Mouse (Mus musculus) thymus, postnatal 36 days (tissue): Measurements from ENCODE around the gene Wt1.

Source experiments
- DNase-seq, 2 experiments: peaks; one replicate each; pipeline ENCODE4 v3.0.0; 2022; ENCODE audit warnings: mixed read lengths in 2 of 2

The Wt1 gene

DNA sequence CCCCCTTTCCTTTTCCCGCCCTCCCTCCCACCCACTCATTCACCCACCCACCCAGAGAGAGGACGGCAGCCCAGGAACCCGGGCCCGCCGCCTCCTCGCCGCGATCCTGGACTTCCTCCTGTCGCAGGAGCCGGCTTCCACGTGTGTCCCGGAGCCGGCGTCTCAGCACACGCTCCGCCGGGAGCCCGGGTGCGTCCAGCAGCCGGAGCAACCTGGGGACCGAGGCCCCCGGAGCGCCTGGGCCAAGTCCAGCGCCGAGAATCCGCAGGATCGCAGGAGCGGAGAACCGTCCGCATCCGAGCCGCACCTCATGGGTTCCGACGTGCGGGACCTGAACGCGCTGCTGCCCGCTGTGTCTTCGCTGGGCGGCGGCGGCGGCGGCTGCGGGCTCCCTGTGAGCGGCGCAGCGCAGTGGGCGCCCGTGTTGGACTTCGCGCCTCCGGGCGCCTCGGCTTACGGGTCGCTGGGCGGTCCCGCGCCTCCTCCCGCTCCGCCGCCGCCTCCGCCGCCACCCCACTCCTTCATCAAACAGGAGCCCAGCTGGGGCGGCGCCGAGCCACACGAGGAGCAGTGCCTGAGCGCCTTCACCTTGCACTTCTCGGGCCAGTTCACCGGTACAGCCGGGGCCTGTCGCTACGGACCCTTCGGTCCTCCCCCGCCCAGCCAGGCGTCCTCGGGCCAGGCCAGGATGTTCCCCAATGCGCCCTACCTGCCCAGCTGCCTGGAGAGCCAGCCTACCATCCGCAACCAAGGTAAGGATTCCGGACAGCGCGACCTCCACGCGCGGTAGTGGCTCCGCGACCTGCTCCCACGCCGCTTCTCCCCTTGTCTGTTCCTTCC is 582 bp downstream of the Wt1 start:
- no peak for DNase-seq

- DNase-seq = no peak
Observed at GRCm38 (mm10) chr2:105127531-105128480, 1.5 kb downstream of the Wt1 start.

- DNase-seq = no peak
Observed at GRCm38 (mm10) chr2:105128564-105128963, 2.2 kb downstream of the Wt1 start.

GRCm38 (mm10) chr2:105130351-105131060 is 4.2 kb downstream of the Wt1 start:
- DNase-seq = no peak

DNA sequence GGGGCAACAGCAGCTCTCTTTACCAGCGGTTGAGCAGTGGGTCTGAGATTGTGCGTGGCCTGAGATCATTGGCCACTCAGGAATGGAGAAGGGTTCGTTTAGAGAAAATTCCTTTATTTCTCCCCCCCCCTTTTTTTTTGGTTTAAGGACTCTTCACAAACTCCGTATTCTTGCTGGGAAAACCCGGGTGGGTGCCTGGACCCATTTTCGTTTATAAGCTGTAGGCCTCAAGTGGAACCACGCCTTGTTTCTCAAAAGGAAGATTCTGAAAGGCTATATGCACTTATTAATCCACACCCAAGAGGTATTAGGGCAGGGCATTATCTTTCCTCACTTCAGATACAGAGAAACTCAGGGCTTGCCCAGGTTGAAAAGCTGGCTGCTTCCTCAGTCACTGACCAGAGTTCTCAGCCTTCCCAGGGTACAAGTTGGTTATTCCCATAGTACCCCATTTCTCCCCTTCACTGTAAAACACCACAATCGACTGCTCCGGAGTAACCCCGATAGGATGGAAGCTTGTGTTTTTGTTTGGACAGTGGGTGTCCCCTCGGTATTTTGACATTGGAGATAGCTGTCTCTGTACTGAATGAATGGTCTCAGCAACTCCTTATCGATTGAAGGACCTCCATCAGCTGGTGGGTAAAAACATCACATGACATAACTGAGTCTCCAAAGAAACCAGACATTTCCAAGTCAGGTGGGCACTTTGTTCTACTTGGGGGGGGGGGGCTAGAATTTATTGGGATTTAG is 4.9 kb downstream of the Wt1 start:
- DNase-seq = no peak

- no peak for DNase-seq
Observed at GRCm38 (mm10) chr2:105131811-105132100, 5.4 kb downstream of the Wt1 start.

DNA sequence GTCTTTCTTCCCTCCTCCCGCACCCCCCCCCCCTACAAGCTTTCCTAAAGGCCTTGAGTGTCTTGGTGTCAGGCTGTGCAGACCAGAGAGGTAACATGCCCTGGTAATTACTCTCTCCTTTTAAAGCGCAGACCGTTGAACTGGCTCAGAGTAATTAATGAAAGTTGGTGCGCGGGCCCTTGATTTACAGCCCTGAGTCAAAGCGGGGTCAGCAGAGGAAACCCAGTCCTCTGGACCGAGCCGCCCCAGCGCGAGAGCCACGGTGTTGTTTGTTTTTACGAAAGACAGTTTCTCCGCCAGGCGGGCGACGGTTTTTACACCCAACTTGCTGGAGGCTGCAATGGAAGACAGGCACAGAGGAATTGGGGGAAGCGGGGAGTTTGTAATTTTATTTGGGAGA is 6.0 kb downstream of the Wt1 start:
- no peak for DNase-seq

GRCm38 (mm10) chr2:105132933-105133795 is 6.8 kb downstream of the Wt1 start:
- DNase-seq = no peak

GRCm38 (mm10) chr2:105134296-105134695 is 8.0 kb downstream of the Wt1 start:
- DNase-seq = no peak

GRCm38 (mm10) chr2:105139471-105139870 is 13.1 kb downstream of the Wt1 start:
- no peak for DNase-seq

DNA sequence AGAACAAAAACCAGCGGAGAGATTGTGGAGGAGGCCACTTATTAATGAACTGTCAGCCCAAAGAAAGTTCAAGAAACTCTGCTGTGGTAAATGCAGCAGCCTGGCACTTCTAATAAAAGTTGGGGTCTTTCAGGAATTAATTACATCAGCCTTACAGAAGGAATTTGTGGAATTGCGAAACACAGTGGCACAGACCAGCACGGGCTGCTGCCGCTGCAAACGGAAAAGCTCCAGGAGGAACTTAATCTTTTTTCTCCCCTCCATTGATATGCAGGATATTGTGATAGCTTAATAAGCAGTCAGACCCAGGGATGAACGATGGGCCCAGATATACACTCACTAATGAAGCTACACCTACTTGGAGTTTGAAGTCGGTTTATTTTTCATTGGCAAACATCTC is 15.0 kb downstream of the Wt1 start:
- no peak for DNase-seq

GRCm38 (mm10) chr2:105143731-105144130 is 17.4 kb downstream of the Wt1 start:
- no peak for DNase-seq

DNA sequence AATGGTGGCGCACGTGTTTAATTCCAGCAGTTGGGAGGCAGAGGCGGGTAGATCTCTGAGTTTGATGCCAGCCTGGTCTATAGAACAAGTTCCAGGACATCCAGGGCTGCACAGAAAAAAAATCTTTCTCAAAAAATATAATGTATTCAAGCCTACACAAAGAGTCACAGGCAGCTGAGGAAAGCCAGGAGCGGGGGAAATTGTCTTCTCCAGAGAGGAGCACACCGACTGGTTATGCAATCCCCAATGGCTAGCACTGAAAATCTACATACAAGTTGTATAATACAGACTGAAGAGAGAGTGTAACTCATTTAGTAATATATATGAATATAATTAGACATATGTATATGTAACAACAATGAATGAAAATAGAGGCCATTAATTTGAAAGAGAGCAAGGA is 25.2 kb downstream of the Wt1 start:
- DNase-seq = no peak

- no peak for DNase-seq
Observed at GRCm38 (mm10) chr2:105153046-105153445, 26.7 kb downstream of the Wt1 start.

- DNase-seq = no peak
Observed at GRCm38 (mm10) chr2:105160949-105161348, 34.6 kb downstream of the Wt1 start.

GRCm38 (mm10) chr2:105162763-105163162 is 36.4 kb downstream of the Wt1 start:
- DNase-seq = no peak

GRCm38 (mm10) chr2:105168137-105168536 is 41.8 kb downstream of the Wt1 start:
- no peak for DNase-seq

DNA sequence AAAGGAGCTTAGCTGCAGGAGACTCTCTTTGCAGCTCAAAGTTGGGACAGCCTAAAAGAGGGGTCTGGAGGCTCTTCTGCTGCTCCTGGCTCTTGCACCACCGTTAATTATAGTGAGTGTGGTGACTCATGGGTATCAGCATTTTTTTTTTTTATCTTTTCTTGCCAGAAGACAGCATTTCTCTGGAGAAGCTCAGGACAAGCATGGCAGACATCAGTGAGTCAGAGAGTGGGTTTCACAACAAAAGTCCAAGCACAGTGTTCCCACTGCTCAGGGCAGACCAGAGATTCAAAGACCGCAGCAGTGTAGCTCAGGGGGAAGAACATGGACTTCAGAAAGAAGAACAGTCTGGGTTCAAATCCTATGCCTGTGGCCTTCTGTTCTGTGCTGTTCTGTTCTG is 47.9 kb downstream of the Wt1 start:
- no peak for DNase-seq

DNA sequence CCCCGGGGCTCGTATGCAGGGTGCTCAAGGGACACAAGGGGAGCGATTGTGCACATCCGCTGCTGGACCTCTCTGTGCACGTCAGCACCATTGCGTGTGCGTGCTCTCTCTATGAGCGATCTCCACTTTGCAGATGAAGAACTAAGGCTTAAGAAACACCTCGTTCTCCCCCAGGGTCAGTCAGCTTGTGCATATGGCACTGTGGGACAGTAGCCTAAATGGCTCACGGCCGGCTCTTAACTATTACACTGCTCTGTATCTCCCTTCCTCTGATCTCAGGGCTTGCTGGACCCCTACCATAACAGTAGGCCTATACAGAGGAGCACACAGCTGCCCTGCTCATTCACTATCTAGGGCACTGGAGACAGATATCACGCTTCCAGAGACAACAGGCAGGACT is 52.5 kb downstream of the Wt1 start:
- DNase-seq = no peak

DNA sequence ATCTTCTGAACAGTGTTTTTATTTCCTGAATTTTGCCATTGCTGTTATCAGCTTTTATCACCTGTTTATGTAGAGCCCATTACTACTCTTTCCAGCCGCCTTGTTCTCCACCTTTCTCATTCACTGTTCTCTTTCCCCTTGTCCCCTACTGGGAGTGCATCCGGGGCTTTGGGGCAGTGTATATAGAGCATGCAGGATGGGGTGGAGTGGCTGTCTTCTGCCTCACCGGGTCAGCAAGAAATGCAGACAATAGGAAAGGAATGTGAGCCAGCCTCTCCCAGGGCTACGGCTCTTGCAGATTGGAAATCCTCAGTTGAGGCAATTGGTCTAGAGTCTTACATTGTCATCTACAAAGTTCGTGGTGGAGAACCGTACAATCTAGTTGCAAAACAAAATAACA is 56.2 kb downstream of the Wt1 start:
- DNase-seq = no peak

GRCm38 (mm10) chr2:105185140-105185539 is 58.8 kb downstream of the Wt1 start:
- DNase-seq = no peak
